Mouse (Mus musculus) kidney, adult 2 months (tissue): ENCODE results near the gene Diaph2.

Experiments
- CTCF ChIP-seq: fragments of 200-500 bp; conservative IDR thresholded peaks from 2 replicates; pipeline ENCODE4 v1.5.1; 2011; ENCODE audit warnings: low read depth, mild to moderate bottlenecking, control low read depth, low read length, moderate library complexity, mixed read lengths; ENCODE audit not compliant: insufficient read depth, insufficient read length
- POLR2A ChIP-seq: fragments of 200-500 bp; IDR thresholded peaks from one replicate; pipeline ENCODE4 v1.6.1; 2011; ENCODE audit warnings: low read depth, low read length, control low read depth

GRCm38 (mm10) chrX:129762649-129763048 lies 13.1 kb downstream of the Diaph2 start:
- TF ChIP-seq CTCF (no peak), POLR2A (no peak)
